Mouse (Mus musculus): ENCODE measurements at regions not wholly inside any gene's neighbourhood (a gene's known extent, or its start where the extent isn't known, plus 50 kb on each side); places are given as distances from the start of the nearest gene placed in this dataset.

- Histone ChIP-seq H3K9me3 (replicated peaks) (no peaks in the 10 kb centered on the region), H3K36me3 (no peaks in the 10 kb centered on the region), H3K4me1 (no peaks in the 10 kb centered on the region), H3K4me3 (replicated peaks) (no peak overlapping the region), H3K9ac (no peak overlapping the region), H3K27ac (replicated peaks) (no peak overlapping the region), H3K27me3 (no peaks in the 10 kb centered on the region), H3K4me2 (replicated peaks) (no peak overlapping the region)
- no peak for ATAC-seq (ENCODE audit: insufficient number of reproducible peaks, low FRiP score, low TSS enrichment, low read depth)
- WGBS, result 40% methylated on average over 5 of the region's 5 CpGs
These were observed 378.2 kb downstream of the Nucb2 start for GRCm38 (mm10) chr7:116882268-116882964.

GRCm38 (mm10) chr7:116893846-116894245, 389.7 kb downstream of the Nucb2 start:
- no peaks in the 10 kb centered on the region for H3K9me3 ChIP-seq (replicated peaks)
- 25% methylated on average over 6 of the region's 6 CpGs for WGBS
- H3K4me1 ChIP-seq, result no peaks in the 10 kb centered on the region
- no peak overlapping the region for H3K27ac ChIP-seq (replicated peaks)
- no peak for ATAC-seq (ENCODE audit: insufficient number of reproducible peaks, low FRiP score, low TSS enrichment, low read depth)
- H3K27me3 ChIP-seq, result no peaks in the 10 kb centered on the region
- no peak overlapping the region for H3K9ac ChIP-seq
- H3K4me2 ChIP-seq (replicated peaks), result no peak overlapping the region
- no peak overlapping the region for H3K4me3 ChIP-seq (replicated peaks)
- no peaks in the 10 kb centered on the region for H3K36me3 ChIP-seq

GRCm38 (mm10) chr7:116915797-116916196, 411.6 kb downstream of the Nucb2 start:
- Histone ChIP-seq H3K9me3 (replicated peaks) (no peaks in the 10 kb centered on the region), H3K4me1 (no peaks in the 10 kb centered on the region), H3K36me3 (no peaks in the 10 kb centered on the region), H3K9ac (no peak overlapping the region), H3K4me3 (replicated peaks) (no peak overlapping the region), H3K27ac (replicated peaks) (no peak overlapping the region), H3K4me2 (replicated peaks) (no peak overlapping the region), H3K27me3 (no peaks in the 10 kb centered on the region)
- ATAC-seq (ENCODE audit: insufficient number of reproducible peaks, low FRiP score, low TSS enrichment, low read depth), result no peak
- 74% methylated on average over 6 of the region's 6 CpGs for whole genome bisulfite sequencing

GRCm38 (mm10) chr7:116917921-116918670, 413.9 kb downstream of the Nucb2 start:
- ATAC-seq (ENCODE audit: insufficient number of reproducible peaks, low FRiP score, low TSS enrichment, low read depth), result no peak
- 86% methylated on average over 6 of the region's 6 CpGs for WGBS
- no peak overlapping the region for H3K9ac ChIP-seq
- H3K36me3 ChIP-seq, result no peaks in the 10 kb centered on the region
- H3K27me3 ChIP-seq, result no peaks in the 10 kb centered on the region
- H3K4me3 ChIP-seq (replicated peaks), result no peak overlapping the region
- H3K27ac ChIP-seq (replicated peaks), result no peak overlapping the region
- no peaks in the 10 kb centered on the region for H3K4me1 ChIP-seq
- no peak overlapping the region for H3K4me2 ChIP-seq (replicated peaks)
- H3K9me3 ChIP-seq (replicated peaks), result no peaks in the 10 kb centered on the region

- 81% methylated on average over 2 of the region's 2 CpGs for WGBS
- H3K4me2 ChIP-seq (replicated peaks), result no peak overlapping the region
- H3K4me1 ChIP-seq, result no peaks in the 10 kb centered on the region
- H3K27me3 ChIP-seq, result no peaks in the 10 kb centered on the region
- ATAC-seq (ENCODE audit: insufficient number of reproducible peaks, low FRiP score, low TSS enrichment, low read depth), result no peak
- H3K27ac ChIP-seq (replicated peaks), result no peak overlapping the region
- H3K9me3 ChIP-seq (replicated peaks), result no peaks in the 10 kb centered on the region
- no peak overlapping the region for H3K4me3 ChIP-seq (replicated peaks)
- no peaks in the 10 kb centered on the region for H3K36me3 ChIP-seq
- H3K9ac ChIP-seq, result no peak overlapping the region
These were observed 434.3 kb upstream of the Xylt1 start for GRCm38 (mm10) chr7:116946448-116946847.

GRCm38 (mm10) chr7:116959196-116959895, 421.4 kb upstream of the Xylt1 start:
- no peaks in the 10 kb centered on the region for H3K9me3 ChIP-seq (replicated peaks)
- WGBS, result 75% methylated on average over 14 of the region's 14 CpGs
- H3K27ac ChIP-seq (replicated peaks), result no peak overlapping the region
- no peak overlapping the region for H3K9ac ChIP-seq
- no peaks in the 10 kb centered on the region for H3K27me3 ChIP-seq
- ATAC-seq (ENCODE audit: insufficient number of reproducible peaks, low FRiP score, low TSS enrichment, low read depth), result no peak
- H3K36me3 ChIP-seq, result no peaks in the 10 kb centered on the region
- no peak overlapping the region for H3K4me2 ChIP-seq (replicated peaks)
- no peak overlapping the region for H3K4me3 ChIP-seq (replicated peaks)
- no peaks in the 10 kb centered on the region for H3K4me1 ChIP-seq

GRCm38 (mm10) chr7:116963839-116964238, 416.9 kb upstream of the Xylt1 start:
- 72% methylated on average over 6 of the region's 6 CpGs for WGBS
- no peak overlapping the region for H3K9ac ChIP-seq

GRCm38 (mm10) chr7:116991351-116991750, 389.4 kb upstream of the Xylt1 start:
- H3K4me2 ChIP-seq (replicated peaks), result no peak overlapping the region
- H3K4me1 ChIP-seq, result no peaks in the 10 kb centered on the region
- no peak overlapping the region for H3K27ac ChIP-seq (replicated peaks)
- no peak overlapping the region for H3K9ac ChIP-seq
- 55% methylated on average over 2 of the region's 2 CpGs for WGBS
- H3K4me3 ChIP-seq (replicated peaks), result no peak overlapping the region
- H3K9me3 ChIP-seq (replicated peaks), result no peaks in the 10 kb centered on the region
- H3K27me3 ChIP-seq, result no peaks in the 10 kb centered on the region
- ATAC-seq (ENCODE audit: insufficient number of reproducible peaks, low FRiP score, low TSS enrichment, low read depth), result no peak
- H3K36me3 ChIP-seq, result no peaks in the 10 kb centered on the region

More at GRCm38 (mm10) chr7:116963839-116964238, 416.9 kb upstream of the Xylt1 start:
- H3K4me2 ChIP-seq (replicated peaks), result no peak overlapping the region
- H3K27ac ChIP-seq (replicated peaks), result no peak overlapping the region
- ATAC-seq (ENCODE audit: insufficient number of reproducible peaks, low FRiP score, low TSS enrichment, low read depth), result no peak
- H3K36me3 ChIP-seq, result no peaks in the 10 kb centered on the region
- H3K9me3 ChIP-seq (replicated peaks), result no peaks in the 10 kb centered on the region
- H3K4me1 ChIP-seq, result no peaks in the 10 kb centered on the region
- no peaks in the 10 kb centered on the region for H3K27me3 ChIP-seq
- no peak overlapping the region for H3K4me3 ChIP-seq (replicated peaks)

- H3K4me1 ChIP-seq, result no peaks in the 10 kb centered on the region
- H3K9ac ChIP-seq, result no peak overlapping the region
- no peaks in the 10 kb centered on the region for H3K36me3 ChIP-seq
- H3K27me3 ChIP-seq, result no peaks in the 10 kb centered on the region
- H3K9me3 ChIP-seq (replicated peaks), result no peaks in the 10 kb centered on the region
- H3K27ac ChIP-seq (replicated peaks), result no peak overlapping the region
- no peak for ATAC-seq (ENCODE audit: insufficient number of reproducible peaks, low FRiP score, low TSS enrichment, low read depth)
- no peak overlapping the region for H3K4me2 ChIP-seq (replicated peaks)
- no peak overlapping the region for H3K4me3 ChIP-seq (replicated peaks)
These were observed 388.6 kb upstream of the Xylt1 start for GRCm38 (mm10) chr7:116992166-116992565.

GRCm38 (mm10) chr7:116995770-116996169, 385.0 kb upstream of the Xylt1 start:
- WGBS, result 85% methylated on average over 3 of the region's 3 CpGs
- ATAC-seq (ENCODE audit: insufficient number of reproducible peaks, low FRiP score, low TSS enrichment, low read depth), result no peak
- no peaks in the 10 kb centered on the region for H3K36me3 ChIP-seq

GRCm38 (mm10) chr7:117003167-117003566, 377.6 kb upstream of the Xylt1 start:
- Histone ChIP-seq H3K4me2 (replicated peaks) (no peak overlapping the region), H3K4me1 (no peaks in the 10 kb centered on the region), H3K27ac (replicated peaks) (no peak overlapping the region), H3K9me3 (replicated peaks) (no peaks in the 10 kb centered on the region), H3K36me3 (no peaks in the 10 kb centered on the region), H3K27me3 (no peaks in the 10 kb centered on the region), H3K9ac (no peak overlapping the region), H3K4me3 (replicated peaks) (no peak overlapping the region)
- no peak for ATAC-seq (ENCODE audit: insufficient number of reproducible peaks, low FRiP score, low TSS enrichment, low read depth)

More at GRCm38 (mm10) chr7:116995770-116996169, 385.0 kb upstream of the Xylt1 start:
- H3K4me1 ChIP-seq, result no peaks in the 10 kb centered on the region
- H3K27ac ChIP-seq (replicated peaks), result no peak overlapping the region
- no peaks in the 10 kb centered on the region for H3K27me3 ChIP-seq
- no peak overlapping the region for H3K9ac ChIP-seq
- no peak overlapping the region for H3K4me3 ChIP-seq (replicated peaks)
- H3K4me2 ChIP-seq (replicated peaks), result no peak overlapping the region
- H3K9me3 ChIP-seq (replicated peaks), result no peaks in the 10 kb centered on the region

All from embryonic facial prominence, embryonic 15.5 days (tissue).